Mouse (Mus musculus): ENCODE results near the gene Ccn6.
"Not testable (repeated sequence)": the region's sequence is repeated elsewhere in the genome, so short reads cannot be mapped to it uniquely, and the experiment has no call there.

Ccn6 gene

DNA sequence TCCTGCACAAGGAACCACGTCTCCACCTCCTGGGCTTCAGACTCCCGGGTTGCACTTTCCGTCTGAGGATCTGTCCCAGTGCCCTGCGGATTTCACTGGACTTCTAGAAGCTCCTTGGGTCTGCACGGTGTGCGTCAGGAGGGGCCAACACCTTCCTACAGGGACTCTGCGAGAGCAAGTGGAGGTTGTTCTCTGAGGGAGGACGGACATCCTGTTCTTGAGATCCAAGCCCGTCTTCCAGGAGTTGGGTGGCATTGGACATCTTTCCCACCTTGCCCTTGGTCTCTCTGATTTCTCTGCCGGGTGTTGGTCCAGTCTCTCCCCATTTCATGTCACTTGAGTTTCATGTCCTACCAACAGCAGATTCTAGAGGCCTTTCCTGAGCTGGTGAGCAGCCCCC, at the start of gene Ccn6:
Gene Ccn6 (minus strand): TSS at position 101 of the 400 bp plus-strand sequence.
- DNase-seq (ENCODE audit: low spot score): no peak

DNA sequence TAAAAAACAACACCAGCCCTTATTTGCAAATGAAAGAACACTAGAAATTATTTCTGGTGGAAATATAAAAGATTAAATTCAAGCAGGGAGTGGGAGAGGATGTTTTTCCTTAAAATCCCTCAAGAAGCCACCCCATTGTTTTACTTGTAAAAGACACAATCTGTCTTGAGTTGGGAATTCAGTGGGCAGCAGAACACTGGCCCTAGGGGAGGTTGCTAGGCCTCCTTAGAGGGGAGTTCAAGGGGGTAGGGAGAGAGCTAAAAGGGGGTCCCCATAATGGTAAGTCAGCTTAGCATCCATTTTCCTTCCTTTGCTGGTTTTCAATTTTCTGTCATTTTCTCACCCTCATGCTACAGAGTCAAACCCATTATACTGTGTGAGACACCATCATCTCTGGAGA, 46.4 kb upstream of the Ccn6 start:
- DNase-seq (ENCODE audit: low spot score): no peak

DNA sequence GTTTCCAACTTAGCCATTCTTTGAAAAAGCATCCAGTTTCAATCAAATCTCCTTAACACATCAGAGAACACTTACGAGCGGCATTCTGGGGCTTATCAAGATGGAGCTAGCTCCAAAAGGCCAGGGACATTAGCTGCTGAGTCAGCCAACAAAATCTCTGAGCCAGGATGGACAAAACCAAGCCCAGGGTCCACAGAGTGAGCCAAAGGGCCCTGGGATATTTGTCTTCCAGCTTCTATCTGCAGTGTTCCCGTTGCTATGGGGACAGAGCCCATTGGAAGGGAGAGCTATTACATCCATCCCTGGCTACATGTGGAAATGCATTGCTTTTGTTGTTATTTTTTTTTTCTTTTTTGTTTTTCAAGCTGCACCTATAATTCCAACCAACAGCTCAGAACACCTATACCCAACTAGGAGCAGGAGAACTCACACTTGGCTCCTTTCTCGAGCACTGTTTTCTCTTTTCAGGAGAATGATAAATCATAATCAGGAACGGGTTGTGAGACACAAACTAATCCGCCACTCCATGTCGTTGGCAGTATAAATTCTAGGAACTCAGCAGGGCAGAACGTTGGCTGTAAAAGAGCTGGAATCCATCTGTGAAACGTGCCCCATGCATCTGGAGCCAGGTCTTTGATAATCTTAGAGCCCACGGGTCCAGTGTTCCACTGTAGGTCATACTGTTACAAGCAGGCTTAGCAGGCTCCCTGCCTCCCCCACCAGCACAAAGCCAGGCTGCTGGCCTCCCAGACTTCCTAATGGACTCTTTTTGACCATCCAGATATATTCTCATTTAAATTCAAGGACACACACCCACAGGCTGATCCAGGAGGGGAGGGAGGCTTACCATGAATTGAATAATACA, 45.8 kb upstream of the Ccn6 start:
- no peak for DNase-seq (ENCODE audit: low spot score)

DNA sequence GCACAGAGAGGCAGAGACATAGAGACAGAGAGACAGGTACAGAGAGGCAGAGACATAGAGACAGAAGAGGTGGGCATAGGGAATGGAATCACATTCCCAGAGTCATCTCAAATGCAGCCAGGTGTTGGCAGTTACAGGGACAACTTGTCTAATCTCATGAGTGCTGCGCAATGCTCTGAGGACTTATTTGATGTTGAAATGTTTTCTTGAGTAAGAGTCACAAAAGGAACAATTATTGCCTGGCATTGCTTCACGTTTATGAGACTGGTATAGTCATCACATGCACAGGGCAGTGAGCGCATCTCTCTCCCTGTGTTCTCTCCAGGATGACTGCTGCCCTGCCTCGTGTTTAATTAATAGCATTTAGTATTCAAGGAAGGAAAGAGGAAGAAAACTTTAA, 45.1 kb upstream of the Ccn6 start:
- no peak for DNase-seq (ENCODE audit: low spot score)

DNA sequence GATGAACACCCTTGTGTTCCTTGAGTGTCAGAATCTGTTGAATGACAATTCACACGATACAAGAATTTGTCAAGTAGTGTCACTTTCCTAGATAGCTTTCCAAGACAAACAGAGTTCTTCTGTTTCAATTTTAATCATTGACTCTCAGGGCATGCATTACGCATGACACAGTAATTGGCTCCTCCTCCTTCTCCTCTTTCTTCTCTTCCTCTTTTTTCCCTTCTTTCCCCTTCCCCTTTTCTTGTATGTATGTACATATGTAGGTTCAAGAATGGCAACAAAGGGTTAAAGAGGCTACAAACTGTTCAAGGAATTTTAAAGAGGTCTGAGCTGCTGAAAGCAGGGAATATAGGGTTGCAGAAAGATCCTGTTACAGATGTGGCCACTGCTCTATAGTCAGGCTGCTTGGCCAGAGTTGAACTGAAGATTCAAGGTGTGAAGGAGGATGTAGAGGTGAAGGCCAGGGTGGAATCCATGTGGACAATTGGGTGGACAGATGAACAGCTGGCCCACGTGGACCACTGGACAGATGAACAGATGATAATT, 43.8 kb upstream of the Ccn6 start:
- DNase-seq (ENCODE audit: low spot score): no peak

DNA sequence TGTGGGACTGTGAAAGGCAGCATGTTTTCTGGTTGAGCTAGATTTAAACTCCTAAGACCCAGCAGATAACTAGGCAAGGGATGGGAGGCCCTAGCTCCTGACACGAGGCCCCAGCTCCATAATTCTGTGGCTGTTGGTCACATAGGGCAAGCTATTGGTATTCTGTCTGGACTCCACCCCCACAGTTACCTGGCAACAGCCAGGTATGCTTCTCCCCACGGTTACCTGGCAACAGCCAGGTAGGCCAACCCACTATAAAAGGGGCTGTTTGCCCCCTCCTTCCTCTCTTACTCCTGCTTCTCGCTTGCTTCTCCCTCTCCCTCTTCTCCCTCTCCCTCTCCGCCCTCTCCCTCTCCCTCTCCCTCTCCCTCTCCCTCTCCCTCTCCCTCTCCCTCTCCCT, 38.9 kb upstream of the Ccn6 start:
- no peak for DNase-seq (ENCODE audit: low spot score)

DNA sequence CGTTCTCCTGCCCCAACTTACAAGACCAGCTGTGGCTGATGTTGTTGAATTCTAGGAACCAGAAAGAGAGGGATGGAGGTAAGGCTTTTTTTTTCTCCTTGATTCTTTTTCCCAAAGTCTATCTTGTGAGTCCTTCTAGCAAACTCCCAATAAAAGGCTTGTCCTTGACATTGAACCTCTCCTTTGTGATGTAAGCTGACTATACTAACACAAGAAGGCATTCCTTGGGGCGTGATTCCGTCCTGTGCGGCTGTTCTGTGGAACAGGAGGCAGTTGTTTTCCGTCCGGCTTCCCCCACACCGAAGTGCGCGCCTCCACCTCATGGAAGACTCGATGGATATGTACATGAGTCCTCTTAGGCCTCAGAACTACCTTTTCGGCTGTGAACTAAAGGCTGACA, 34.6 kb upstream of the Ccn6 start:
- not testable (repeated sequence) for DNase-seq (ENCODE audit: low spot score)

DNA sequence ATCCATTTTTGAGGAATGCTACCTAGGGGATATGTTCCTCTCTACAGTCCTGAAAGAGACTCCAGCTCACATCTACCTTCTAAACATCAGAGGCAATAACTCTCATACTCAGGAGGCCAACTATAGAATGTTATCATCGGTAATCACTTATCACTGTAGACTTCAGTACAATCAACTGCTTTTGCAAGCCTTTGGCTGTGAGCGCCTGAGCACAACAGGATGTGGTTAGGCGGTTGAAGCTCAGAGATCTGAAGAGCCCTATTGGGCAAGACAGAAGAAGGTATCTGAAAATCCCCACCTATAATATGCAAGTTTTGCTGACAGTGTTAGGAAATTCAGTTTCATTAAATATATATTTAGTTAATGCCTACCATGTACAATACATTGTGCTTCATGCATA, 29.1 kb upstream of the Ccn6 start:
- no peak for DNase-seq (ENCODE audit: low spot score)

DNA sequence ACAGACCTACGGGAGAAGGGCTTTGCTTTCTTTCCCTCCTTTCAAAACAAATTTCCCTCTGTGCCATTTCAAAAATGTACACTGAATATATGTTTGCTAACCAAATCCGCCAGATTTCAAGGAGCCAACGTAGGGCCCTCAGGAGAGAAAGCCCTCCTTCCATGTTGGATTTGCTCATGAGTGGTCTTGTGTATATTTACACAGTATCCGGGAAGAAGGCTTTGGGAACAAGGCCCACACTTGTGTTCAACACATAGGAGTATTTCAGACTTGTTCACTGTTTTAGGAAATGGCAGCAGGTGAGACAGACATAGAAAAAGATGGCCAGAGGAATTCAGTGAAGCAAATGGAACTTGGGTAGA, 21.9 kb upstream of the Ccn6 start:
- no peak for DNase-seq (ENCODE audit: low spot score)

DNA sequence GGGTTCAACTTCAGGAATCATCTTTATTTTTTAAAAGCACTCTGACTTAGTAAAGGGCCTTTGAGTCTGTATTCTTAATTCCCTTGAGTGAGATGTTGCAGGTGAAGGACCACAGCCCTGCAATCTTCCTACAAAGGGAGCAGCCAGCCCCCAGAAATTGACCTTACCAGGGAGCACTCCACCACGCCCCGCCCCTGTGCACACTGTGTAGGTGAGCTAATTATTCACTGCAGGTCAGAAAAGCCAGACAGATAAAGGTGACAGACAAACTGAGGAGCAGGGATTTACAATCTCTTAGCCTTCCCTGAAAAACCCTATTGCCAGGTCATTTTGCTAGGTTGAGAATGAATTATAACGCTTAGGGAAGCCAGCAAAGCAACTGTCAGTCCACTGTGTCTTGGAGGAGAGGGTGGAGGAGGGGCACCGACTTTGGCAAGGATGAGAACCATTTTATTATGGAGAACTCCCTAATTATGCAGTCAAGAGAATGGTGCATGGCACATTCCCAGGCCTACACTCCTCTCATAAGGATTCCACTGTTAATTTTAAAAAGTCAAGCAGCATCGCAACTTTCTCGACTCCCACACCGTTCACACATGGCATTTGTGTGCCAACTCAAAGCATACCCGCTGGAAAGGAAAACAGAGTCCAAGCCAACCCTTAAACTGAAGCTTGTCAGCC, 21.4 kb upstream of the Ccn6 start:
- DNase-seq (ENCODE audit: low spot score): no peak

DNA sequence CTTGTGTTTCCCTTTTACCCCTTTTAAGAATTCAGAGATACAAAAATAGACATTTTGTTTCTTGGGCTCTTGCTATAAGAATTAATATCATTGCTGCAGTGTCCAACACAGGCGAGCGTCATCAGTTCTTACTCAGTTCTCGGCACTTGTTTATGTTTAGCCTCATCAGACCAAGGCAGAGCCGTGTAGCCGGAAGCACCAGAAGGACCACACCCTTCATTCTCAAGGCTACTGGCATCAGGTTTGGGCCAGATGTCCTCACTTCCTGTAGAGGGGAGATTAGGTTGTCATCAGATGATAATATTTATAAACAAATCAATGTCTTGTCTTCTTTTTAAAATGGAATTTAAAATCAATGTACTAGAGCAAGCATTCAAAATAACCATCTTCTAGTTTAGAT, 13.4 kb upstream of the Ccn6 start:
- no peak for DNase-seq (ENCODE audit: low spot score)

DNA sequence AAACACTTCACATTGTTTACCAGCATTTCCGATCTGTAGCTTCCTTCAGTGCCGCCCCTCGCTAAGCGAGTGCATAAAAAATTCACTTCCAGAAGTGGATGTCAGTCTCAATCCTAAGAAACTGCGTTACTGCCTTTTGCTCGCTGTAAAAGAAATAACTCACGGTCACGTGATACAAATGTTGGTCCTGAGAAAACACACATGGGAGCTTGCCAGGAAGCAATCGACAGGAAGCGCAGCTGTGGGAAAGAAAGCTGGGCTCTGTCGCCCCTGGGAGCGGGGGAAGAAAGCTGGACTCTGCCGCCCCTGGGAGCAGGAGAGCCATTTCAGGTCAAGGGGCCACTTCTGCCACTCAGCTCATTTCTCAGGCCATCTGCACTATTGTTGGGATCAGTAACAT, 9.5 kb upstream of the Ccn6 start:
- peak; percentile 49 for DNase-seq (ENCODE audit: low spot score)

DNA sequence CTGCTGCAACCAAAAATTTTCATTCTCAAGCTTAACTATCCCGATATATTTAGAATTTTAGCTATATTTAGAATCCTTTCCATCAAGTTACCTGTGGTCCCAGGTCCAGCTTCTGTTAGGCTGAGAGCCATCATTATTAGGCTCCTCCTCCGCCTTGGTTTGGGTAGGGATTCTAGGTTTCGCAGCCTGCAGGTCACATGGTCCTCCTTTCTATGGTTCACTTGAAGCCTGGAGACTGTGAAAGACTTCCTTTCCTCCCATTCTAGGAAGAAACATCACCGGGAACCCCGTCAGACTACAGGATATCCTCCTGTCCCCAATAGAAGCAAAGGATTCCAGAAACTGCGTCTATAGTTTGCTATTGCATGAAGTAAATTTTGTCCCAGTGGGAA, 8.9 kb upstream of the Ccn6 start:
- DNase-seq (ENCODE audit: low spot score): no peak

DNA sequence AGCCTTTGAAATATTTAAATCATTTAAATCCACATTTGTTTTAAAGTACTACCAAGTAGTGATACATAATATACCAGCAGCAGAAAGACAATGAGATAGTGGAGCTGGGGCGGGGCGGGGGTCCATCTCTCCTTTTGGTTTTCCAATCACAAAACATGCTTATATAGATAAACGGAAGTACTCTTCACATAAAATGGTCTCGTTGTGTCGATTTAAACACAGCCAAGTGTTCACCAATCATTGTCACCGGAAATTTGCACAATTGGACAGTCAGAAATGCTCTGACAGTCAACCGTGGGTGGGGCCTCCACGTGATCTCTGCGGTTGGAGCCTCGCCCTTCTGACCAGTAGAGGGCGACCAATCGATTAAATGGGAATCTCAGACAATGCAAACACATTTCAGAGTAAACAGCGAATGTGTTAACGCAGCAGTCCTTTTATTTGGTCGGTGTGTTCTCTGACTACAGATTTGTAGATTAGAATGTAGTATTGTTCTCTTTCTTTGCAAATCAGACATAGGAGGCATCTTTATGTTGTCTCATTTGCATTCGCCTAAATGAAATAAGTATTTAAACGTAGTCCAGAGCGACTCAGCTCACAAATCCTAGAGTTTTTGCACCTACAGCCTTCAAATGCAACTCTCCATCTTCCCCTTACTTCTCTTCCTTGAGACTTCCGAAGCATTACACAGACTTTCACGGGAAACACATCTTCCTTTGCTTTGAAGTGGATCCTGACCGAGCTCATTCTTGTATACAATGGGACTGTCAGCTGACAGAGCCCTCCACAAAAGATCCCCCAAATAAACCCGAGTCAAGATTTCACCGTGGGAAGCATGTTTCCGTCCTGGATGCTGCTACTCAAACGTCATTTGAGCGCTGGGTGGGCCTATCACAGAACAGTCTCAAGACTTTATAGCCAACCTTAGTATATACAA, 8.3 kb upstream of the Ccn6 start:
- DNase-seq (ENCODE audit: low spot score): peak; percentile 94

DNA sequence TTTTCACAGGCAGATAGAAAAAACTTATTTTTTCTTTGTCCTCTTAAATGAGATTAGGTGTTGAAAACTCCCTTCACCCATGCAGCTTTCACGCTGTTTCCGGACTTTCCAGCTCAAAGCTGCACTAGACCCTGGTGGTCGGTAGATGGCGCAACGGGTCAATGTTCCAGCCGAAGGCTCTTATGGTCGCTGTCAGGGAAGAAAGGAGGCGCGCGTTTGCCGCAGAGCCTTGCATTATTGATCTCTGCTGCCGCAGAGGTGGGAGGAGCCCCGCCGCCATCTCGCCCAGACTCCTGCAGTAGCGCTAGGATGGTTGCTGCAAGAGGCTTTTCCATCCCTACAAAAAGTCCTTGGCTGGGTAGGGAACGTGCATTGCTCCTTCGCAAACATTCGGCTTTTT, 7.5 kb upstream of the Ccn6 start:
- DNase-seq (ENCODE audit: low spot score): peak; percentile 96

DNA sequence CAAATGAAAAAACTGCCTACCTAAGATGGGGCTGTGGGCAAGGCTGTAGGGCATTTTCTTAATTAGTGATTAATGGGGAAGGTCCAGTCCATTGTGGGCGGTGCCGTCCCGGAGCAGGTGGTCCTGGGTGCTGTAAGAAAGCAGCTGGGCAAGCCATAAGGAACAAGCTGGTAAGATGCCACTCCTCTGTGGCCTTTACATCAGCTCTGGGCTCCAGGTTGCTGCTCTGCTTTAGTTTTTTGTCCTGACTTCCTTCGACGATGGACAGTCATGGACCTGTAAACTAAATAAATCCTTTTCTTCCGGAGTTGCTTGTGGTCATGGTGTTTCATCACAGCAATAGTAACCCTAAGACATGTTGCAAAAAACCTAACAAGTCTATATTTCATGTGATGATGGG, 7.1 kb upstream of the Ccn6 start:
- DNase-seq (ENCODE audit: low spot score): no peak

DNA sequence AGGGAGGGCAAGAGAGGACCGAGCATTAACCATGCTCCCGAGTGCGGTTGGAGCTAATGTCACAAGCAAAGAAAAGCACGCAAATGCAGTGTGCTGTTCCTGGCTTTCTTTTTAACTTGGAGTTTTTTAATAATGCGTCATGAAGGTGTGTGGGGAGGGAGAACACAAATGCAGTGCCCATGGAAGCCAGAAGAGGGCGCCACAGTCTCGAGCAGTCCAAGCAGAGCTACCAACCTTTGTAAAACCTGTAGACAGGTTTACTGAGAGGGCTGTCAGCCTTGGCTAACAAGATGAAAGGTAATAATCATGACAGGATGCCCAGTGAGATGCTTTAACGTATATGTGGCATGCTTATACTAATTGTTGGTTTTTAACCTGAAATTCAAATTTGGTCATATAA, 6.6 kb upstream of the Ccn6 start:
- peak; percentile 77 for DNase-seq (ENCODE audit: low spot score)

DNA sequence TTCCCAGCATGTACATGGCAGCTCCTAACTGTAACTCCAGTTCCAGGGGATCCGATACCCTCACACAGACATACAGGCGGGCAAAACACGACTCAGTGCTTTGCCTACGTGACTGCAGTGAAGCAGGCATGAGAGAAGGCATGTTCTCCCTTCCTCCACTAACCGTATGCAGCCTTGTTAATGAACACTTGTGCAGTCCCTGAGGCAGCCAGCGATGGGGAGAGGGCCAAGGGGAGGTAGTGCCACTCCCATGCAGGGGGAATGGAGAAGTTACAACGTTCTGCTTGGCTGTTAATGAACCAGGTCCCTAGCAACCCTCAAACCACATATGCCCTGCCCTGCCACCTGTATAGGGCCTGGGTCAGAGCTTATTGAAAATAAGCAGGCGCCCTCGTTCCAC, 6.0 kb upstream of the Ccn6 start:
- DNase-seq (ENCODE audit: low spot score): no peak

DNA sequence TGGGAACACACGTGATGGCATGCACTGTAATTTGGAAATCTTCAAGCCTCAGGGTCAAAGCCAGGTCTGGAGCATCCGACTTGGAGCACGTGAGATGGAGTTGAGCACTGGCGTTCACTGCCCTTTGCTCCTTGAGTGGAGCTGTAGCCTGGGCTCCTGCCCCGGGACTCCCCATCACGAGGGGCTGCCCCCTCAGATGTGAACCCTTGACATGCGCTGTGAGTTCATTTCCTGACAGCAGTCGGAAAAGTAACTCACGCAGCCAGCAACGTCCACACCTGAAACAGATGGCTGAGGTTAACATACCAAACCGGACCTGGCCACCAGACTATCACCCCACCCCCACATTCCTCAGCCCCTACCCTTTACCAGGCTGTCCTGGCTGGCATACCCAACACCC, 4.0 kb upstream of the Ccn6 start:
- no peak for DNase-seq (ENCODE audit: low spot score)

DNA sequence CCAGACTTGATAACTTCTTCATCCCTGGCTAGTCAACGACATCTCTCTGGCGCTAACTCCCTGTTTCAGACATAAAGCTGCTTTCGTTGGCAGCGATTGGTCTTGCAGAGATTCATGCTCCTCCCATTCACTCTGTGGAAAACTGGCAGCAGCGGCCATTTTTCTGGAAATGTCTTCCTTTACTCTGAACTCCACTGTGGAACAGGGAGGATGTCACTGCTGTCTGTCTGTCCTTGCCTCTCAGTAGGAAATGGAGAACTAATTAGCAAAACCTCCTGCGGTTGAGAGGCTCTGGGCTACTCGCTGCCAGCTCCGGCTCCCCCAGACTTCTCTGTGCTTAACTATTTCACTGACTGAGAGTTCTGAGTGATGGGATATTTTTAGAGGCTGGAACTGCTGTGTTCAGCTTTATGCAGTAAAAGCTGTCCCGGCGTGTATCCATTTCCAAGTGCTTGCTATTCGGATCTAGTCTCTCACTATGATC, 2.1 kb upstream of the Ccn6 start:
- peak; percentile 61 for DNase-seq (ENCODE audit: low spot score)

DNA sequence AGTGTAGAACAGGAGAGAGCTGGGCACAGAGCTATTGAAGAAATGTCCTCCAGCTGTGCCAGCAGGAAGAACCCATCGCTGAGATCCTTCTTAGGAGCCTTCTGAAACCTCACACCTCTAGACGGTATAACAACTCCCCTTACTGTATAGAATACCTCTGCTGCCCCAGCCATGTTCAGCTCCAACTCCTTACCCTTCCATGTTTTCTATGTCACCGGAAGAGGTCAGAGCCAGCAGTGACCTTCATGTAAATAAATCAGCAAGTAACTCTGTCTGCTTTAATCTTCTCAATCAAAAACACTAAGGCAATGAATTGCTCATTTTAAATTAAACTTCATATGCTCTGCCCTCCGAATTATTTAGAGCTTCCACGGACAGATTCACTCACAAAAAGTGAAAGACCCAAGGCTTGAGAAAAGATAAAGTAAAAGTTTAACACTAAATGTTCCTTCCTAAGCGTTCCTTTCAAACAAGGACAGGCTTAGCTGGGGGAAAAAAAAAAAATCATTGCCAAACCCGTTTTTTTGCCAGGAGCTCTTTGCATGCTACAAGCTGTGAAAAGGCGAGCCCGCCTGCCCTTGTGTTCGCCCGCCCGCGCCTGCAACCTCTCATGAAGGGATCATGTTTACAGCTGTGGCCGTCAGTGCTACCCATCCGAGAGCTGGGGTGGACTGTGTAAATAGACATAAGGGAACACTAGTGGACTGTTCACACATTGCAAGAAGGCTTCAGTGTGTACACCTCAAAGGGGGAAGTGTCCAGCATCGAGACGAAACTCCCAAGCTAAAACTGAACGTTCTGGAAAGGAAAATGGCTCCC, 719 bp downstream of the Ccn6 start:
- DNase-seq (ENCODE audit: low spot score): no peak

Data from retina, embryonic 14.5 days (tissue).